Mouse (Mus musculus): Measurements from ENCODE around the gene Gm49403. TPM values are rescaled to one million over a fixed set of nuclear protein-coding genes. Genes with fewer than 3 reads are reported as not detected.

Gene Gm49403
- total and polyA plus RNA-seq, 2 experiments from 2014 or later = not detected

- peaks cover 9% of the 10 kb centered on the region for H3K4me1 ChIP-seq (ENCODE audit: insufficient read depth, low read length)
- ATAC-seq (peak; percentile 99), DNase-seq (ENCODE audit: low spot score) (peak; percentile 99)
- under 1% methylated on average over 53 of the region's 53 CpGs for WGBS
- H3K27me3 ChIP-seq (ENCODE audit: insufficient read depth, low read length) = no peaks in the 10 kb centered on the region
- peak within 1 kb of the TSS; percentile 86 for H3K27ac ChIP-seq
- H3K36me3 ChIP-seq (ENCODE audit: insufficient read depth, low read length) = peaks cover 13% of the 10 kb centered on the region; the same call in 1 of the 2 replicates
- H3K9ac ChIP-seq (replicated peaks; ENCODE audit: low read length) = peak within 1 kb of the TSS; percentile 94
- peak; percentile 41 for TF ChIP-seq CTCF (IDR thresholded peaks at IDR 0.05; ENCODE audit: low read depth)
- H3K4me3 ChIP-seq (ENCODE audit: low read length) = peak within 1 kb of the TSS; percentile 91
- peak within 1 kb of the TSS; percentile 72 for H3K4me2 ChIP-seq (ENCODE audit: low read depth, low read length)
- no peaks in the 10 kb centered on the region for H3K9me3 ChIP-seq (ENCODE audit: low read length)
These were observed 14.2 kb downstream of the Gm49403 start, which contains the start of gene Ganab for GRCm38 (mm10) chr19:8897865-8898495. Gene Ganab (plus strand): TSS chr19:8898071.

- Histone ChIP-seq H3K4me2 (ENCODE audit: low read depth, low read length) (peak overlapping the region; percentile 72), H3K27me3 (ENCODE audit: insufficient read depth, low read length) (no peaks in the 10 kb centered on the region), H3K4me3 (ENCODE audit: low read length) (peak overlapping the region; percentile 91), H3K9ac (replicated peaks; ENCODE audit: low read length) (peak overlapping the region; percentile 94), H3K27ac (peak overlapping the region; percentile 86), H3K36me3 (ENCODE audit: insufficient read depth, low read length) (peaks cover 18% of the 10 kb centered on the region; the same call in 1 of the 2 replicates), H3K4me1 (ENCODE audit: insufficient read depth, low read length) (peaks cover 9% of the 10 kb centered on the region), H3K9me3 (ENCODE audit: low read length) (no peaks in the 10 kb centered on the region)
- no peak for DNase-seq (ENCODE audit: low spot score)
- no peak for TF ChIP-seq CTCF (IDR thresholded peaks at IDR 0.05; ENCODE audit: low read depth)
- 17% methylated on average over 13 of the region's 13 CpGs for WGBS
- no peak for ATAC-seq
These were observed 14.8 kb downstream of the Gm49403 start for GRCm38 (mm10) chr19:8898576-8898975.

- TF ChIP-seq CTCF (IDR thresholded peaks at IDR 0.05; ENCODE audit: low read depth) = no peak
- DNase-seq (ENCODE audit: low spot score) (no peak), ATAC-seq (no peak)
- H3K36me3 ChIP-seq (ENCODE audit: insufficient read depth, low read length) = peaks cover 21% of the 10 kb centered on the region; the same call in 1 of the 2 replicates
- H3K4me2 ChIP-seq (ENCODE audit: low read depth, low read length) = peak overlapping the region; percentile 72
- H3K4me3 ChIP-seq (ENCODE audit: low read length) = peak overlapping the region; percentile 91
- H3K9me3 ChIP-seq (ENCODE audit: low read length) = no peaks in the 10 kb centered on the region
- no peak overlapping the region for H3K27ac ChIP-seq
- 65% methylated on average over 3 of the region's 3 CpGs for WGBS
- peak overlapping the region; percentile 94; the same call in 1 of the 2 replicates for H3K9ac ChIP-seq (replicated peaks; ENCODE audit: low read length)
- peaks cover 9% of the 10 kb centered on the region for H3K4me1 ChIP-seq (ENCODE audit: insufficient read depth, low read length)
- no peaks in the 10 kb centered on the region for H3K27me3 ChIP-seq (ENCODE audit: insufficient read depth, low read length)
These were observed 15.3 kb downstream of the Gm49403 start for GRCm38 (mm10) chr19:8899079-8899478.

GRCm38 (mm10) chr19:8903412-8903811 is 19.7 kb downstream of the Gm49403 start:
- ATAC-seq = no peak
- peaks cover 52% of the 10 kb centered on the region for H3K36me3 ChIP-seq (ENCODE audit: insufficient read depth, low read length)
- TF ChIP-seq CTCF (IDR thresholded peaks at IDR 0.05; ENCODE audit: low read depth) = no peak
- peaks cover 6% of the 10 kb centered on the region for H3K4me1 ChIP-seq (ENCODE audit: insufficient read depth, low read length)
- WGBS = 93% methylated on average over 5 of the region's 5 CpGs
- no peak for DNase-seq (ENCODE audit: low spot score)
- H3K4me2 ChIP-seq (ENCODE audit: low read depth, low read length) = no peak overlapping the region
- H3K4me3 ChIP-seq (ENCODE audit: low read length) = no peak overlapping the region
- no peak overlapping the region for H3K27ac ChIP-seq
- no peak overlapping the region for H3K9ac ChIP-seq (replicated peaks; ENCODE audit: low read length)
- H3K9me3 ChIP-seq (ENCODE audit: low read length) = no peaks in the 10 kb centered on the region
- no peaks in the 10 kb centered on the region for H3K27me3 ChIP-seq (ENCODE audit: insufficient read depth, low read length)

GRCm38 (mm10) chr19:8908531-8908930 is 24.8 kb downstream of the Gm49403 start:
- no peak for DNase-seq (ENCODE audit: low spot score)
- TF ChIP-seq CTCF (IDR thresholded peaks at IDR 0.05; ENCODE audit: low read depth) = no peak
- Histone ChIP-seq H3K9ac (replicated peaks; ENCODE audit: low read length) (no peak overlapping the region), H3K36me3 (ENCODE audit: insufficient read depth, low read length) (peaks cover 92% of the 10 kb centered on the region), H3K27me3 (ENCODE audit: insufficient read depth, low read length) (no peaks in the 10 kb centered on the region), H3K4me1 (ENCODE audit: insufficient read depth, low read length) (no peaks in the 10 kb centered on the region), H3K4me3 (ENCODE audit: low read length) (no peak overlapping the region), H3K27ac (no peak overlapping the region), H3K9me3 (ENCODE audit: low read length) (no peaks in the 10 kb centered on the region), H3K4me2 (ENCODE audit: low read depth, low read length) (no peak overlapping the region)
- 91% methylated on average over 6 of the region's 6 CpGs for WGBS
- no peak for ATAC-seq

- Histone ChIP-seq H3K4me1 (ENCODE audit: insufficient read depth, low read length) (no peaks in the 10 kb centered on the region), H3K9ac (replicated peaks; ENCODE audit: low read length) (no peak overlapping the region), H3K4me3 (ENCODE audit: low read length) (no peak overlapping the region), H3K27ac (no peak overlapping the region), H3K4me2 (ENCODE audit: low read depth, low read length) (no peak overlapping the region), H3K36me3 (ENCODE audit: insufficient read depth, low read length) (peaks cover 98% of the 10 kb centered on the region), H3K9me3 (ENCODE audit: low read length) (no peaks in the 10 kb centered on the region), H3K27me3 (ENCODE audit: insufficient read depth, low read length) (no peaks in the 10 kb centered on the region)
- WGBS = 92% methylated on average over 5 of the region's 5 CpGs
- no peak for TF ChIP-seq CTCF (IDR thresholded peaks at IDR 0.05; ENCODE audit: low read depth)
- DNase-seq (ENCODE audit: low spot score) (no peak), ATAC-seq (no peak)
These were observed 28.1 kb downstream of the Gm49403 start for GRCm38 (mm10) chr19:8911810-8912209.

- Histone ChIP-seq H3K4me1 (ENCODE audit: insufficient read depth, low read length) (no peaks in the 10 kb centered on the region), H3K9me3 (ENCODE audit: low read length) (no peaks in the 10 kb centered on the region), H3K27ac (no peak overlapping the region), H3K4me2 (ENCODE audit: low read depth, low read length) (no peak overlapping the region), H3K9ac (replicated peaks; ENCODE audit: low read length) (no peak overlapping the region), H3K4me3 (ENCODE audit: low read length) (no peak overlapping the region), H3K27me3 (ENCODE audit: insufficient read depth, low read length) (no peaks in the 10 kb centered on the region), H3K36me3 (ENCODE audit: insufficient read depth, low read length) (peaks cover 79% of the 10 kb centered on the region)
- DNase-seq (ENCODE audit: low spot score) = no peak
- ATAC-seq = no peak
- TF ChIP-seq CTCF (IDR thresholded peaks at IDR 0.05; ENCODE audit: low read depth) = no peak
- 94% methylated on average over 3 of the region's 3 CpGs for WGBS
These were observed 30.5 kb downstream of the Gm49403 start for GRCm38 (mm10) chr19:8914212-8914611.

Data from hindbrain, postnatal 0 days (tissue).